Mouse (Mus musculus): ENCODE results near the gene Ank3.

DNA sequence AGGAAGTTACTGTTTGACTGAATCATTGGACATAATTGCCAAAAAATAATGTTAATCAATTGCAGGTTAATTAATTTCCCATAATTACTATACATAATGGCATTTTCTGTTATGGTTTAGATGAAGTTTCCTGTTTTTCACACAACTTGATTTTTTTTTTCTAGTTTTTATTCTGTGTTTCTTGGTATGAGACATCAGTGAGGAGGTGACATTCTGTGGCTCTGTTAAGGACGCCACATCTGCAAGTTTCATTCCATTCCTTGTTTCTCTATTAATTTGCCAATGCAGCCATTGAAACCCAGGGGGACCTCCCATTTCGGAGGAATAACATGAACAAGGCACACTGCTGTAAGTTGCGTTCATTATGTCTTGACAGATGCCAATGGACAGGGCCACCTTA is 143.9 kb downstream of the Ank3 start:
- no peak for TF ChIP-seq CTCF (IDR thresholded peaks at IDR 0.05; ENCODE audit: control insufficient read depth, insufficient read depth, low read length)
- no peak for TF ChIP-seq POLR2A (IDR thresholded peaks at IDR 0.05; ENCODE audit: borderline replicate concordance, control insufficient read depth, low read depth, low read length)
